Mouse (Mus musculus): ENCODE measurements around the gene Yeats4.

Yeats4 gene

GRCm38 (mm10) chr10:117199701-117200100 lies 24.6 kb downstream of the Yeats4 start:
- no peak for DNase-seq

- DNase-seq = no peak
Observed at GRCm38 (mm10) chr10:117196696-117197095, 27.6 kb downstream of the Yeats4 start.

GRCm38 (mm10) chr10:117195748-117196147 lies 28.6 kb downstream of the Yeats4 start:
- no peak for DNase-seq

GRCm38 (mm10) chr10:117195005-117195404 lies 29.3 kb downstream of the Yeats4 start:
- no peak for DNase-seq

- DNase-seq = no peak
Observed at GRCm38 (mm10) chr10:117193364-117193763, 30.9 kb downstream of the Yeats4 start.

GRCm38 (mm10) chr10:117185399-117186089 lies 38.8 kb downstream of the Yeats4 start:
- no peak for DNase-seq

- DNase-seq = no peak
Observed at GRCm38 (mm10) chr10:117181098-117181497, 43.2 kb downstream of the Yeats4 start.

GRCm38 (mm10) chr10:117174645-117175044 lies 49.7 kb downstream of the Yeats4 start:
- DNase-seq = no peak

GRCm38 (mm10) chr10:117173566-117174438 lies 50.5 kb downstream of the Yeats4 start:
- no peak for DNase-seq

- no peak for DNase-seq
Observed at GRCm38 (mm10) chr10:117173111-117173510, 51.2 kb downstream of the Yeats4 start.

GRCm38 (mm10) chr10:117172069-117172468 lies 52.2 kb downstream of the Yeats4 start:
- DNase-seq = no peak

- DNase-seq = no peak
Observed at GRCm38 (mm10) chr10:117166785-117167425, 57.4 kb downstream of the Yeats4 start.

All from kidney, adult 9 months (tissue).